Mouse (Mus musculus) right cerebral cortex, postnatal 4 days (tissue): ENCODE measurements around the gene Slc4a1.

Experiments
- DNase-seq: peaks from one replicate; pipeline ENCODE4 v3.0.0-alpha.2; 2022

The Slc4a1 gene

DNA sequence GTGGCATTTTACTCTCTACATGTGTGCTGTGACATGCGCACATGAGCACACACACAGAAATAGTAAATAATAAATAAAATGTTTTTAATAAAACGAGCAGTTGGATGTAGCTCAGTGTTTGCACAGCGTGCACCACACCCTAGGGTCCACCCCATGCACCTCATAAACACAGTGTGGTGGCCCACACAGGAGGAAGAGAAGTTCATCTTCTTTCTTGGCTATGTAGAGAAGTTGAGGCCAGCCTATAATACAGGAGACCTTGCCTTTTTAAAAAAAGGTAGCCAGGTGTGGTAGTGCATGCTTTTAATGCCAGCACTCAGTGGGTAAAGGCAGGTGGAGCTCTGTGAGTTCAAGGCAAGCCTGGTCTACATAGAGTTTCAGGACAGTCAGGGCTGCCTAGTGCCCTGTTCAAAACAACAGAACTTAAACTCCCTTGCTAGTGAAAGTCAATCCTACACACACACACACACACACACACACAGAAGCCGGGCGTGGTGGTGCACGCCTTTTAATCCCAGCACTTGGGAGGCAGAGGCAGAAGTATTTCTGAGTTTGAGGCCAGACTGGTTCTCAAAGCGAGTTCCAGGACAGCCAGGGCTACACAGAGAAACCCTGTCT is 8.2 kb upstream of the Slc4a1 start:
- no peak for DNase-seq

DNA sequence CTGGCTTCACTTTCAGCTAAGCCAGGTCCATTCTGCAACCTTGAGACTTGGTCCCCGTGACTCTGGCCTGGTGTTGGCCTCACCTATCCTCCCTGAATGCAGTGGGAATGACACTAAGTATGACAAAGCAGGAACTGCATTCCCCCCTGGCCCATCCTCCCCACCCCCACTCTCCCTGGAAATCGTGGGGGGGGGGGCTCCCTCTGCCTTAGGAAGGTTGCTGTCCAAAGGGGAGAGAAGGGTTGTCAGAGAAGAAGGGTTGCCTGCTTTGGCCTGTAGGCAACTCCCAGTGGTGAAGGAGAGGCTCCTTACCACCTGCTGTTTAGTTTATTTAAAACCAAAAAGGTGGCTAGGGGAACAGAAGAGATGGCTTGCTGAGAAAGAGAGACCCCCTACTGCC is 7.6 kb upstream of the Slc4a1 start:
- DNase-seq, result no peak

DNA sequence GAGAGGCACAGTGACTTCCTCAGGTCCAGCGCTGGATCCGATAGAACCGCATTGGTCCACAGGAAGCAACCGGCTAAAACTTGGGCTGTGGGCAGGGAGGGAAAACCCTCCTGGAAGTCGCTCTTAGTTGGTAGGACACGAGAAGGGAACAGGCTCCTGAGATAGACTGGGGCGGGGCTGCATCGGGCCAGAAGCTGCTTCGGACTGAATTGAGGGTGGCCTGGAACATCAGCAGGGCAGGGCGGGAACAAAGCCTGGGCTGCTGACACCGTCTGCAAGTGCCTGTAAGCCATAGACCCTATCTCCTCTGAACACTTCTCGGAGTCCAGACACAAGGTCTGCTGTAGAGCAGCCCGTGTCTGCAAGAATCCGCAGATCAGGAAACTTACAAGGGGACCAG is 6.9 kb upstream of the Slc4a1 start:
- DNase-seq, result no peak

DNA sequence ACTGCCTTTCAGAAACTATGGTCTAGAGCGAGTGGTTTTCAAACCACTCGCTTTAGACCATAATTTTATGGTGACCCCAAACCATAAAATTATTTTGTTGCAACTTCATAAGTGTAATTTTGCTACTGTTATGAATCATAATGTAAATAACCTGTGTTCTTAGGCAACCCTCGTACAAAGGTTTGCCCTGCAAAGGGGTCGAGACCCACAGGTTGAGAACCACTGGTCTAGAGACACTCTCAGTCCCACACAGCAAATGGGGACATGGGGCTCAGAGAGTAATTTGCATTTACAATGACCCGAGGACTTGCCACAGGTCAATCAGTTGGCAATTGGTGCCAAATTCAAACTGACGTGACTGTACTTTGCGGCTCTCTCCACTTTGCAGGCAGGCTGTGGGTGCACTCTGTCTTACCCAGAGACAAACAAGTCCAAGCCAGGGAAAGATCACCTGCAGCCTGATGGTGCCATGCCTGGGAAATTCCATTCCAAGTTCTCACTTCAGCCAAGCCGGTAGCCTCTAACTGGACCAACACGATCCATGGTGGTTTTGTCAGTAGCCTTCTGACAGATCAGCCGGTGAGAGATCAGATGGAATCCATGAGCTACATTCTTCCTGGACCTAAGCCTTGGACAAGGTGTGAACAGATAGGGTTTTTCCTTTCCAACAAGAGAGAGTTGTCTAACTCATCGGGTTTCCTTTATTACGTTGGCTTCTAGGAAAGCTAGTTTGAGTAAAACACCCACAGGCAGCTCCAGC is 6.1 kb upstream of the Slc4a1 start:
- no peak for DNase-seq

DNA sequence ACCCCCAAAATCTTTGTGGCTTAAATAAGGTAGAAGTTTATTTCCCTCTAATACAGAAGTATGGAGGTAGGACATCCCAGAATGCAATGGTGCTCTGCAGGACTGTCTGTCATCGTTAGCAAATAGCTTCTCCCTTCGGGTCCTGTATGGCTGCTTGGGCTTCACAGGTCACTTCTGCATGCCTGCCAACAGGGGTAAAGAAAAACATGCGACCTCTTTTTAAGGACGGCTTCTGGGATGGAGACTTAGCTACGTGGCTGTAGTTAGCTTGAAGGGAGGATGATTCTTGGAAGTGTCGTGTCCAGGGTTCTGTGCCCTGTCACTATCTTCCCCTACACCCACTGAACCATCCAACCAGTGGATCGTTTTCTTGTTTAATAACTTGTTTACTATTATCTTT is 4.3 kb upstream of the Slc4a1 start:
- no peak for DNase-seq

DNA sequence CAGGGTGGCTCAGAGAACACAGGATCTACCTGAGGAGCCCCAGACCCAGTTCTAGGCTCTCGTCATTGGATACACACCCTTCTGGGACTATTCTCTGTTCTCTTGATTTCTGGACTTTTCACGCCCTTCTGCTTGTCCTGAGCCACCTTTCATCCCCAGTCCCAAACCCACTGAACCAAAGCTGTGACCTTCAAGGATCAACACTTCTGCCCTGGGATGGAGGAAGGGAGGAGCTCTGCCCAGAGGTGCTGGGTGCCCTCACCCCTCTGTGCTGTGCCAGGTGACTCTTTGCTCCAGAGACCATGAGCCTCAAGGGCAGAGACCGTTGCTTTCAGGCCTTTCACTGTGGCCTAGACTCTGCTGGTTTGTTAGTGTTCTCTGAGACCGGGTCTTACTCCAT is 3.3 kb upstream of the Slc4a1 start:
- no peak for DNase-seq

- DNase-seq, result no peak
Observed at GRCm38 (mm10) chr11:102368347-102368746, 2.3 kb upstream of the Slc4a1 start.

- DNase-seq, result no peak
Observed at GRCm38 (mm10) chr11:102367504-102368280, 1.7 kb upstream of the Slc4a1 start.

DNA sequence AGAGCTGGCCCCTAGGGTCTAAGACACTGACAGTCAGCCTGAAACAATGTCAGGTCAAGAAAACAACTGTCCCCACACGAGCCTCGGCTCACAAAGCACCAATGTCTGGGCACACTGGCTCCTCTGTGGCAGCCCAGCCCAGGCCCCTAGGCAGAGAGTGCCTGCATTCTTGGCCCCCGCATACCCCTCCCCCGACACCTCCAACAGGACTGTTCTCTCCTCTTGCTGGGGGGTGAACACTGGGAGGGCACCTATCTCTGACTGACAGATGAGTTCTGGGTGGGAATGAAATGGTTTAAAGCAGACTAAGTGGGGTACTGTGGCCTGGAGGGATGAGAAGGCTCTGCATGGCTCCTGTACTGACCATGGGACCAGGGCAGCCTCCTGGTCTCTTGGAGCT is 304 bp downstream of the Slc4a1 start:
- no peak for DNase-seq

DNA sequence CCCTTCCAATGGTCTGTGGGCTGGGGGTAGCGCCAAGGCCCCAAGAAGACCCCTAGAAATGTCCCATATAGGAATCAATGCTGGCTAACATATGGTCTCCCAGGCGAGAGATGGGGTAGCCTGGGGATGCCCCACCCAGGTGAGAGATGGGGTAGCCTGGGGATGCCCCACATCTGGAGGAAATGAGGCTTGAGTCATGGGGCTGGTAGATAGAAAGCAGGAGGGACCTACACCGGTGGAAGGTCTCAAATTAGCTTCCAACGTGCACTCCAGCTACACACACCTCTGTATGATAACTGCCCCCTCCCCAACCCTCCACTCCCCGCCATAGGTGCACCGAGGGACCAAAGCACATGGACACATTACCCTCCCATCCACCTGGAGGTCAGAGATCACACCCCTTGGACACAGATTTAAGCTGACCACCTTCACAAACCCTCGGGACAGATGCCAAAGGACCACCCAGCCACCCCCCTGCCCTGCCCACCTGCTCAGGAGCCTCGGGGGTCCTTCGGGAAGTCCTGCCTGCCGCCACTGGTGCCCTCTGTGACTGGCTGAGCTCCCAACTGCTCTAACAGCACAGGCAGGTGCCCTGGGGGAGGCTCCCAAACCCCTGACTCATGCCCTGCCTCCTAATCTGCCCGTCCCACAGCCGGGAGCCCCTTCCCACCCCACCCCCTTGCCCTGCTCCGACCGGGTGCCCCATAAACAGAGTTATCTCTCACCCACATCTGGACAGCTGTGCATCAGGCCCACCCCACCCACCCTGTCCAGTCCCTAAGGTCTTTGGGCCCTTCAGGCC is 1.2 kb downstream of the Slc4a1 start:
- DNase-seq, result no peak

DNA sequence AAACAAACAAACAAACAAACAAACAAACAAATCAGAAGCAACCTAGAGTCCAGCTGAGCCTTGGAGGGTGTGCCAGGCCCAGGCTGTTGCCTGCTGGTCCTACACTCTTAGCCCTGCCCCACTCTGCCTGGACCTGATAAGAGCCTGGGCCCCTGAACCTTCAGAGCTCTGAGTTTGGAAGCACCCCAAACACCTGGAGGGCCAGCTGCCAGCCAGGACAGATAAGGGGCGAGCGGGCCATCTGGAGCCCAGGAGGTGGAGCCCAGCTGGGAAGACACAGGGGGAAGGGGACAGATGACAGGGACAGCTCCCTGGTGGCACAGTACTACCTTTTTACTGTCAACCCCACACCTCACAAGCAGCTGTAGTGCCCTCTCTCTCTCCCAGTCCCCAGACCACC is 2.4 kb downstream of the Slc4a1 start:
- no peak for DNase-seq

DNA sequence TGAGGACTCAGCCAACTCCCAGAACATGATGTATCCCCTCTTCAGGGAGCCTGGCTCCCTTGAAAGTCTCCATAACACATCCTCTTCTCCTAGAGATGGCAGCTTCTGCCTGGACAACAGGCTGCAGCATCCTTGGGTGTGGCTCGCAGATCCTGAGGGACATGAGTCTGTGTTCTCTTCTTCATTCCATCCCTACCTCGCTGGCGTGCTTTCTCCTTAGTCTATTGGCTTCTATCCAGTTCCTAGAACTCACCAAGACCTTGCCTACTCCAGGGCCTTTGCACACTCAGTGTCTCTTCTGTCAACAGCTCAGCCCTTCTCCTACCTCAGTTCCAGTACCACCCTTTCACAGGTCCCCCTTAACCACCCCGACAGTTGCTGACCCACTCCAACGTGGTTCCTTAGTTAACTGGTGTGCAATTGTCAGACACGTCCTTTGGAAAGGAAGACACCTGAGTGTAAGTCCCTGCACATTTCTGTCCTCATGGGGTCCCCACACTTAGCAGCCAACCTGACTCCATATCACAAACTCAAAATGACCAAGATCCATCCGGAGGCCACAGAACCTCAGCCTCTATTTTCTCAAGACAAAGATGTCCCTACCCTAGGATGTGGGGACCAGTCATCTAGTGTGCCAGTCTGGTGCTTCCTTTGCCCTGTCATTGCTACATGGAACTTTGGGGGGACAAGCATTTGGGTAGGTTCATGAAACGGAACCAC is 4.1 kb downstream of the Slc4a1 start:
- DNase-seq, result no peak

GRCm38 (mm10) chr11:102358365-102358764 is 7.6 kb downstream of the Slc4a1 start:
- DNase-seq, result no peak

DNA sequence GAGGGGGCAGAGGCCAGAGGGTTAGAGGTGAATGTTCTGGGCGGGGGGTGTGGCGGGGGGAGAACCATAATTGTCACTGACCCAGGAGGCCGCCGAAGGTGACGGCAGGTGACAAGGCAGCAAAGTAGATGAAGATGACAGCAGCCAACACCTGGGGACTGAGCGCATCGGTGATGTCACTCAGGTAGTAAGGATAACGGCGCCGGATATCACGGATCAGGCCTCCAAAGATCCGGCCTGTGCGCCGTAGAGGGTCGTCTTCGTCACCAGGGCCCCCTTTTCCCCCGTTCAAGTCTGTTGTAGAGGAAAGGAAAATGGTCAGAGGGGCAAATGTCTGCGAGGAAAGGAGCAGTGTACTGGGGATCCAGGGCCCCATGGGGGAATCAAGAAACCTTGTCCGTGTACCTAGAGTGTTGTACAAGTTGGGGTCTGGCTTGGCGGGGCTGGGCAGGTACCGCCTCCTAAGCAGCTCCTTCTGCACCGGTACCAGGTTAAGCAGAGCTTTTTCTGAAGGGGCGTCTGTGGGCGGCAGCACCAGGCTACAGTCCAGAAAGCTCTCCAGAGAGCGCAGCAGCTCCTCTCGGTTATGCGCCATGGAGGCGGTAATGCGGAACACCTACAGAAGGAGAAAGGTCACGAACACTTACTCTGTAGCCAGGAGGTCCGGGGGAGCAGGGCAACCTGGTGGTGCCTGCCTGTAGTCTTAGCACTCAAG is 9.2 kb downstream of the Slc4a1 start:
- DNase-seq, result no peak

GRCm38 (mm10) chr11:102356190-102356589 is 9.8 kb downstream of the Slc4a1 start:
- DNase-seq, result no peak

DNA sequence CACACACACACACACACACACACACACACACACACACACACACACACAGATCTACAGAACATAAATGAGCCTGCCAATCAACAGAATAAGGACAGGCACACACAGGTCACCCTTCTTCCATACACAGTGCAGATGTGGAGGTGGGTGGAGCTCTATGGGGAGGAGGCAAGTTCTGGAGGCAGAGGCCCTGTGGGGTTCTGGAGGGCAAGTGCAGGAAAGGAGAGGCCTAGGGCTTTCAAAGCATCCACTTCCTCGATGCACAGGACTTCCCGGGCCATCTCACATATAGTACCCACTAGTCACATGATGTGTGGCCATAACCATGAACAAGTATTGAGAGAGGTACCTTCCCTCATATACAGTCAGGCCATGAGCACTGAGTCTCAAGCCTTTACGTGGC is 10.5 kb downstream of the Slc4a1 start:
- DNase-seq, result no peak

- no peak for DNase-seq
Observed at GRCm38 (mm10) chr11:102353021-102353431, 13.0 kb downstream of the Slc4a1 start.

- no peak for DNase-seq
Observed at GRCm38 (mm10) chr11:102352378-102352777, 13.6 kb downstream of the Slc4a1 start.

DNA sequence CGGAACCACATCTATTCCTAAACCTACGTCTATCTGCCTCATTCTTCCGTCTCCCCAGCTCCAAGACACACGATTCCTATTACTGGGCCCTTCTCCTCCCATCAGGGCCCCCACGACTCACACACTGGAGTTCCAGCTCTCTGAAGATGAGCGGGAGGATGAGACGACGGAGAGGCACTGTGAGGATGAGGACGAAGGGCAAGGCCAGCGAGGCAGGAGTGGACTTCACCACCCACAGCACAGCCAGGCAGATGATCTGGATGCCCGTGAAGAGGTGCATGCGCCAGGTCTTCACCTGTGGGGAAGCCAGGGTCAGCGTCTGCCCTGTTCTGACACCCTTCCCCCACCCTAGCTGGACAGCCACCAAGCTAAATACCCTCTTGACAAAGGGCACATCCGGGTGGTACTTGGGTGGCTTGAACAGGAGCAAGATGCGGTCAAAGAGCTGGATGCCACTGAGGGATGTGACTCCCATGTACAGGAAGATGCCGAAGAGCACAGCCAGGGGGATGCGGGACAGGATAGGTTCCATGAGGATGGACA is 15.0 kb downstream of the Slc4a1 start:
- no peak for DNase-seq

DNA sequence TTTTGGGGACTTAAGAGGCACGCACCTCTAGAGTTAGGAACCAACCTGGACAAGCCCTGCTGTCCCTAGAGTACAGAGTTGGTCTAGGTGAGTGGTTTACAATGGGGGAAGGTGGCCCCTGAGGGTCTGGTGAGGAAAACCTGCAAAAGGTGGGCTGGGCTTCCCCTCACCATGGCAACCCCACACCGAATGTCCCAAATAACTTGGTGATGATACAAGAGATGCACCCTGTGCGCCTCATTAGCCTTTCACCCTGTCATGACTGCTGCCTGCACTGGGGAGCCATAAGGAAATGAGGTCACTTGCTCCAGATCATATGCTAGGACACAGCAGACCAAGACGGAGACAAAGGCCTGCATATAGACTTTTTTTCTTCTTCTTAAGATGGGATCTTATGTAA is 15.6 kb downstream of the Slc4a1 start:
- no peak for DNase-seq

DNA sequence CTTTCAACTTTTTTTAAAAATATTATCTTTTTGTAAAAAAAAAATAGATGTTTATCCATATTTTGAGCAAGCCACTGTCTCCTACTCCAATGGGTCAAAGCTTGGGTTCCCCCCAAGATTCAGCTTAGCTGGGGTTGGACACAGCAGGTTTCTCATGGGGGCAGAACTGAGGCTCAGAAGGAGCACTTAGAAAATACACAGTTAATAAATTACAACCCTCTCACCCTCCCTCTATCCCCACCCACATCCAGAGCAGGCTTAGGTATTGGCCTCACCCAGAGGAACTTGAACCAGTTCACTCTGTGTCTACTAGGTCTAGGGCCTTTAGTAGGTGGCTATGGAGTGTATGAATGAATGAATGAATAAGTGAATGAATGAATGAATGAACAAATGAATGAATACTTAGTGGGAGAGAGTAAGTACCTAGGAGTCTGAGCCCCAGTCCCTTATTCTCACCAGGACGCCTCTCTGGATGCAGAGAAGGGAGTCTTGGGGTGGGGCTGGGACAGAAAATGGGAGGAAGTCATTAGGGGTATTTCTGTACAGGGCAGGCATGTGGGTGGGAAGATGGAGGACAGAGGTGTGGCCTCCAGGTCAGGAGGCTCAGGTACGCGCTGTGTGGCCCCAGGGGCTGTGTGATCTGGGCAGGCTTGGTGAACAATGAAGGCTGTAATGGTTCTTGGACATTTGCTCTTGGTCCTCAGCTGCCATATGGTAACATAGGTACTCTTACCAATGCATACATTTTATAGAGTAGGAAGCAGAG is 16.6 kb downstream of the Slc4a1 start:
- DNase-seq, result no peak
